Mouse (Mus musculus) regulatory T cell (primary cell): ENCODE data around the gene Dusp11.

ENCODE experiments used
- in situ Hi-C: fragments of 300-600 bp; cut with MboI, MseI; formaldehyde crosslinking; loops from one replicate; pipeline ENCODE4 v1.15.1; 2025; ENCODE audit warnings: high pct_unique_total_duplicates

Dusp11 gene

DNA sequence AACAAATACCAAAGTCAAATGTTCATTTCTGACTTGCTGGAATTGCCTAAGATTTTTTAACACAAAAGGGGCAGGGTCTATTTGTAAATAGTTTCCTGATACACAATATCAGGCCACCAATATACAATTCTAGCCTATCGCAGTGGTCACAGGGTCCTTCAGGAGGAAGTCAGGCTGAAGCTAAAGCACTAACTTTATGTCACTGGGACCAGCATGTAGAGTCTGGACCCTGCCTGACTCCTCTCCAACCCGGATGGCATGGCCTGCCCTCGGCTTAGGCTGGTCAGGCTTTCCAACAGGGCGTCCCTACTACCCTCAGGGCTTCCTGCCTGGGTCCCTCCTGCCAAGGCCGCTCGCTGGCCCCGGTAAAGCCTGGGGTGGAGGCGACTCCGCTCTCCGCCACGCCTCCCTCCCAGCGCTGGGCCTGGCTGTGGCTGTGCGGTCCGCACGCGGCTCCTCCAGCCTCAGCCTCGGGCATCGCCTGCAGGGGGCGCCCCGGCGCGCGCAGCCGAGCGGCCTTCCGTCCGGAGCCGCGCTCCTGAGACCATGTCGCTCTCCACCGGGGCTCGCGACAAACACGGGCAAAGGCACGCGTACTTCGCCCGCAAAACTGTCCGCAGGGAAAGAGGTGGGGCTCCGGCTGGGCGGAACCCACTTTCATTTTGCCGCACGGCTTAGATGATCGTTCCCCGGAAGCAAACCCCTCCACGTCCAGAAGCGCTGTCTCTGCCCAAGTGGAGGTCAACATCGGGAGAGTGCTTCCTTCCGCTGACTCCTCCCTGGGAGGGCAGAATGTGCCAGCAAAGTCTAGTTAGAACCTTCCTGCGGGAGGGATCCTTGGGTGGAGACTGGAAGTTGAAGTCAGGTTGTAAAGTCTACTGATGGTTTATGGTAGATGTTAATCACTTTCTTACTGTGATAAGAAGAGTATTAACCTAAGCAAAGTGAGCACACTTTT lies 24.7 kb downstream of the Dusp11 start:
- in situ Hi-C loops, result loop anchor here (5.0 kb wide), 1 partner anchor 71 kb away; no protein-coding TSS in a partner anchor

DNA sequence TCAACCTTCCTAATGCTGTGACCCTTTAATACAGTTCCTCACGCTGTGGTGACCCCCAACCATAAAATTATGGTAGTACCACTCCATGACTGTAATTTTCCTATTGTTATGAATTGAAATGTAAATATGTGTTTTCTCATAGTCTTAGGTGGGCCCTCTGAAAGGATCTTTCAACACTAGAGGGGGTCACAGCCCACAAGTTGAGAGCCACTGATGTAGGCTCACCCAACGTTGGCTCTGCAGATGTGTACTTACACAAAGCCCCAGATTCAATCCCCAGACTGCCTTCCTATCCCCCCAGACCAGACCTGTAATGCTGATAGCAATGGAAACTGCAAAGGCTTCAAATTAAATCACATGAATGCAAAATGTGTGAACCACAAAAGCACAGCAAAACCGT lies 25.8 kb downstream of the Dusp11 start:
- in situ Hi-C loops, result loop anchor here (5.0 kb wide), 1 partner anchor 72 kb away; no protein-coding TSS in a partner anchor

DNA sequence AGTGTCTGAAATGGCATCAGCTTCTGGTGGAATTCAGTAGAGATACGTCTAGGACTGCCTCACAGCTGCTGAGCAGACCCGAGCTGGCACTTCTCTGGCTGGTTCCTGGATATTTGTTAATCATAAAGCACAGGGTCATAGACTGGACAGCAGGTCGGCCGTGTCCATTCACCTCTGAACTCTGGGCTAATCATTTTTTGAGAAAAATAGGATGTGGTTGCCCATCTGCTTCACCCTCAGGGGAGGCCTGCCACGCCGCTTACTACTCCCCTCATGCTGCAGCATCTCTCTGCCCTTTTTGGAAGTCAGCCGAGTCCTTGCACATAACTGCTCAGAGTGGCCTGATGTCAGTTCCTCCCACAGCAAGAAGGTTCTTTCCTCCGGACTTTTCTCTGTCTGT lies 27.4 kb downstream of the Dusp11 start:
- in situ Hi-C loops, result no loop called here

GRCm38 (mm10) chr6:85929312-85929711 lies 32.2 kb downstream of the Dusp11 start:
- in situ Hi-C loops, result no loop called here

- in situ Hi-C loops, result no loop called here
Measured at GRCm38 (mm10) chr6:85927476-85928464, 33.7 kb downstream of the Dusp11 start.

DNA sequence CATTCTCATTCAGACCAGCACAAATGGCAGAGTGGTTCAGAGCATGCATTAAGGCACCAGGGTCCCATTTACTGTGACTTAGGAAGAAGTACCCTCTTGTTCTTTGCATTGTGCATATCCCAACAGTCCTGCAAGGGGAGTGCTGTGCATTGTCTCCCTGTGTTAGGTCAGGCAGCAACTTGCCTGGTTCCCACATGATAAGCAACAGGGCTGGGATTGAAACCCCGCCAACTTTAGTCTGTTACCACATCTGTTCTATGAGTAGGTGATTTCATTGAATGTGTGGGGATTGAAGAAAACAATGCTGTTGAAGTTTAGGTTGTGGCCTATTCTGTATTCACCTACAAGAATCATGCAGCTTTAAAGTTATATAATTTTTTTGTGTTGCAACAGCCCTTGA lies 34.8 kb downstream of the Dusp11 start:
- in situ Hi-C loops, result no loop called here

DNA sequence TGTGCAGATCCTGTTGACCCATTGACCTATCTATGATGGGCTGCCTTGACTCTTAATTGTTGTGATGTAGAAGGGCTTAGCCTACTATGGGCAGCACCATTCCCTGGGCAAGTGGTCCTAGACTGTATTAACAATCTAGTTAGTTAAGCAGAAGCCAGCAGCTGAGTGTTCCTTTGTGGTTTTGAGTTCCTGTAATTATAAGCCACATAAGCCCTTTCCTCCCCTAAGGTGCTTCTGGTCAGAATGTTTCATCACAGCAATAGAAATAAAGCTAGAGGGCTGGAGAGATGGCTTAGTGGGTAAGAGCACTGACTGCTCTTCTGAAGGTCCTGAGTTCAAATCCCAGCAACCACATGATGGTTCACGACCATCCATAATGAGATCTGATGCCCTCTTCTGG lies 37.8 kb downstream of the Dusp11 start:
- in situ Hi-C loops, result loop anchor here (25.0 kb wide), 1 partner anchor 439 kb away; the partner anchor contains the start of genes Fam136a and Snrpg

DNA sequence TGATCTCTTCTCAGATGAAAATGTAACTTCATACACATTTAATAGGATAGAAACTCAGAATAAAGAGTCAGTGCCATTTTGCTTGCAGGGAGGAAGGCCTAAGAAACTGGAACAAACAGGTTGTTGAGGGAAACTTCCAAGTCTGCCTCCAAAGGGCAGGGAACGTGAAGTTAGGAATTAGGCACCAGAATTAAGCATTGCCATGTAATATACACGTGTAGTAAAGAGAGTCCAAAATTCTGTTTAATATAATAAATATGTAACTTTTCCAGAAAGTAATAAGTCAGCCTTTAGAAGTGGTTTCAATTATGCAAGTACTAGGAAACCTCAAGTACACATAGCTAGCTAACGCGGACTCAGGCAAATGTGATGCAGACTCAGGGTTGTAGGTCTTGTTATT lies 42.1 kb downstream of the Dusp11 start:
- in situ Hi-C loops, result loop anchor here (25.0 kb wide), 1 partner anchor 443 kb away; the partner anchor contains the start of genes Fam136a and Snrpg

- in situ Hi-C loops, result loop anchor here (25.0 kb wide), 1 partner anchor 444 kb away; the partner anchor contains the start of genes Fam136a and Snrpg
Measured at GRCm38 (mm10) chr6:85918341-85918740, 43.1 kb downstream of the Dusp11 start.

DNA sequence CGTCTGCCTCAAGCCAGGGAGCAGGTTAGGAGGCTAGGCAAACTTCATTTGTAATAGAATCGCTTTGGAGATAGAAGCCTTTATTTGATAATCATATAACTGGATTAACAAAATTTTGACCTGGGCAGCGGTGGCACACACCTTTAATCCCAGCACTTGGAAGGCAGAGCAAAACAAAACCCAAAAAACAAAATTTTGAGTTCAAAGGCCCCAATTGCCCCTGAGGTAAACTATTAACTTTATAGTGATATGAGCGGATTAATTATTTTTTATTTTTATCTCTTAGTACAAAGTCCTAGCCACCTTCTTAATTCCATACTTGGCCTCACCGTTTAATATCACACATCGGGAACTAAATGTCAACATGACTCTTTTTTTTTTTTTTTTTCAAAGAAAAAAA lies 44.9 kb downstream of the Dusp11 start:
- in situ Hi-C loops, result loop anchor here (25.0 kb wide), 1 partner anchor 446 kb away; the partner anchor contains the start of genes Fam136a and Snrpg

GRCm38 (mm10) chr6:85915539-85916513 lies 45.6 kb downstream of the Dusp11 start, which contains the start of gene Nat8f1:
Gene Nat8f1, minus strand, starts transcription at chr6:85915687.
- in situ Hi-C loops, result loop anchor here (25.0 kb wide), 1 partner anchor 446 kb away; the partner anchor contains the start of genes Fam136a and Snrpg

DNA sequence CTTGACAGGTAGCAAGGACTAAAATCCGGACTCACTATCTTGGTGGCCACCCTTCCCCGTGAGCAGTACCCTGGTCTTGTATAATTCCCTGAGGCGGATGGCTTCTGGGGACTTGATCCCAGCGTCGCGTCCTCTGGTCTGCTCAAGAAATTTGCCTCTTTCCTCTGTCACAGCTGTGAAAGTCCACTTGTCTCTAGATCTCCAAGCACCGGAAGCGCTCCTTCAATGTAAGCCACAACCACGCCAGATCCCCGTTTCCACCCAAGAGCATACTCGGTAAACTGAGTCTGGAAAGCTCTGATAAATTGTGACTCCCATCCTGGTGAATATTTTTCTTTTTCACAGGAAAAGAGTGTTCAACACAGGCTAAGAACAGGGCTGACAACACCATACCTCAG lies 46.3 kb downstream of the Dusp11 start:
- in situ Hi-C loops, result loop anchor here (25.0 kb wide), 1 partner anchor 447 kb away; the partner anchor contains the start of genes Fam136a and Snrpg

DNA sequence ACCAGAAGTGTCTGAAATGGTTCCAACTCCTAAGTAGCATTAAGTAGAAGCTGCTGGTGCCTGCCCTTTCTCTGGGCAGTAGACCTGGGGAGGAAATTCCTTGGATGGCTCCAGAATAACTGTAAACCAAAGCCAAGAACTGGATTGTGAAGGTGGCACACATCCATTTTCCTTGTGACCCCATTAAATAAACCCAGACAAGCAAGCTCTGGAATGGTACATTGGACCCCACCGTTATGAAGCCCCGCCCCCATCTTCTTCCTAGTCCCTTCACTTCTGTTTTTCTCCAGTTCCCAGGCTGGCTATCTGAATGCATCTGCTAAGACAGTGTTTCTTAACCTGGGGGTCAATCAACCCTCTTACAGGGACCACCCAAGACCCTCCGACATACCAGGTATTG lies 49.9 kb downstream of the Dusp11 start, which contains the start of gene Tprkb:
TSS of gene Tprkb (plus strand) at position 279 of the 400 bp plus-strand sequence.
- in situ Hi-C loops, result loop anchor here (25.0 kb wide), 1 partner anchor 451 kb away; the partner anchor contains the start of genes Fam136a and Snrpg

- in situ Hi-C loops, result loop anchor here (10.0 to 25.0 kb wide), 2 partner anchors 325 to 453 kb away; partner anchors contain the start of genes Alms1, Fam136a and Snrpg
Measured at GRCm38 (mm10) chr6:85909704-85910103, 51.8 kb downstream of the Dusp11 start.

GRCm38 (mm10) chr6:85908341-85908740 lies 53.1 kb downstream of the Dusp11 start:
- in situ Hi-C loops, result loop anchor here (10.0 to 25.0 kb wide), 2 partner anchors 324 to 454 kb away; partner anchors contain the start of genes Alms1, Fam136a and Snrpg

- in situ Hi-C loops, result loop anchor here (10.0 to 25.0 kb wide), 2 partner anchors 322 to 455 kb away; partner anchors contain the start of genes Alms1, Fam136a and Snrpg
Measured at GRCm38 (mm10) chr6:85906911-85907351, 54.5 kb downstream of the Dusp11 start.

- in situ Hi-C loops, result loop anchor here (10.0 to 25.0 kb wide), 2 partner anchors 320 to 458 kb away; partner anchors contain the start of genes Alms1, Fam136a and Snrpg
Measured at GRCm38 (mm10) chr6:85904642-85905061, 56.8 kb downstream of the Dusp11 start, which contains the start of gene Nat8f4. Gene Nat8f4, minus strand, starts transcription at chr6:85904884.

DNA sequence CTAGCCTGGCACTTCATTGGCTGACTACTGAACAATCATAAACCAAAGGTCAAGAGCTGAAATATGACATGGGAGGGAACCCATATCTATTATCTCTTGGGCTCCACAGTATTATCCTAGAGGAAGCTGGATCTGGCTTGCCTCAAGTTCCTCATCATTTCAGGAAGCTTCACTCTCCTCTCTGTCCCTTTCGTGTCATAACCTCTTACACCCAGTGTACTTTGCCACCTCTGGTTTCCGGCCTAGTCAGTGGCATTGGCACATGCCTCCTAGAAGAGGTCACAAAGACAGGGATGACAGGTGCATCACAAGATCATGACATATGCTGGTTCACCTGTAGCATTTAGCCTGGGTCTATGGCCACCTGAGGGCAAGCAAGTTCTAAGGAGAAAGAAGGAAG lies 59.2 kb downstream of the Dusp11 start:
- in situ Hi-C loops, result loop anchor here (10.0 to 25.0 kb wide), 2 partner anchors 318 to 460 kb away; partner anchors contain the start of genes Alms1, Fam136a and Snrpg
